Mouse (Mus musculus): ENCODE measurements around the gene Clps. TPM values are rescaled to one million over a fixed set of nuclear protein-coding genes. Genes with fewer than 3 reads are reported as not detected.
A peak's percentile ranks its signal among the peaks of the same experiment; 100 is the strongest.
"Not testable (repeated sequence)": the region's sequence is repeated elsewhere in the genome, so short reads cannot be mapped to it uniquely, and the experiment has no call there.

The Clps gene
- total RNA-seq, 2 experiments from 2014 or later = not detected

GRCm38 (mm10) chr17:28556635-28557396, 3.8 kb downstream of the Clps start:
- intact Hi-C loops (cut with DNase I) = no loop called here
- DNase-seq (ENCODE audit: low spot score) = no peak

GRCm38 (mm10) chr17:28554021-28554420, 6.5 kb downstream of the Clps start:
- DNase-seq (ENCODE audit: low spot score); intact Hi-C loops (cut with DNase I): not testable (repeated sequence)

- DNase-seq (ENCODE audit: low spot score) = peak; percentile 35
- intact Hi-C loops (cut with DNase I) = no loop called here
Observed at GRCm38 (mm10) chr17:28553040-28553793, 7.3 kb downstream of the Clps start.

- intact Hi-C loops (cut with DNase I) = loop anchor here (5.0 kb wide), 1 partner anchor 103 kb away; no protein-coding TSS in a partner anchor
- no peak for DNase-seq (ENCODE audit: low spot score)
Observed at GRCm38 (mm10) chr17:28549111-28549510, 11.5 kb downstream of the Clps start, which contains the start of gene Clpsl2. TSS of gene Clpsl2 (plus strand) at chr17:28549411.

GRCm38 (mm10) chr17:28548550-28548949, 12.0 kb downstream of the Clps start:
- no peak for DNase-seq (ENCODE audit: low spot score)
- intact Hi-C loops (cut with DNase I) = loop anchor here (5.0 kb wide), 1 partner anchor 104 kb away; no protein-coding TSS in a partner anchor

- intact Hi-C loops (cut with DNase I) = loop anchor here (5.0 kb wide), 1 partner anchor 105 kb away; no protein-coding TSS in a partner anchor
- no peak for DNase-seq (ENCODE audit: low spot score)
Observed at GRCm38 (mm10) chr17:28546925-28547324, 13.6 kb downstream of the Clps start.

GRCm38 (mm10) chr17:28537881-28538280, 22.7 kb downstream of the Clps start:
- intact Hi-C loops (cut with DNase I) = no loop called here
- no peak for DNase-seq (ENCODE audit: low spot score)

GRCm38 (mm10) chr17:28533327-28533726, 27.2 kb downstream of the Clps start:
- intact Hi-C loops (cut with DNase I) = no loop called here
- no peak for DNase-seq (ENCODE audit: low spot score)

GRCm38 (mm10) chr17:28532557-28532956, 28.0 kb downstream of the Clps start:
- no peak for DNase-seq (ENCODE audit: low spot score)

GRCm38 (mm10) chr17:28531946-28532345, 28.6 kb downstream of the Clps start:
- intact Hi-C loops (cut with DNase I) = no loop called here

More at GRCm38 (mm10) chr17:28532557-28532956, 28.0 kb downstream of the Clps start:
- intact Hi-C loops (cut with DNase I) = no loop called here

GRCm38 (mm10) chr17:28530506-28530905, 30.1 kb downstream of the Clps start, which contains the start of gene Armc12:
TSS of gene Armc12 (plus strand) at chr17:28530806.
- intact Hi-C loops (cut with DNase I) = no loop called here
- no peak for DNase-seq (ENCODE audit: low spot score)

More at GRCm38 (mm10) chr17:28531946-28532345, 28.6 kb downstream of the Clps start:
- DNase-seq (ENCODE audit: low spot score) = no peak

- DNase-seq (ENCODE audit: low spot score) = no peak
- intact Hi-C loops (cut with DNase I) = loop anchor here (2.0 to 10.0 kb wide), 2 partner anchors 76 to 304 kb away; no protein-coding TSS in a partner anchor
Observed at GRCm38 (mm10) chr17:28529116-28529515, 31.4 kb downstream of the Clps start.

- peak; percentile 67 for DNase-seq (ENCODE audit: low spot score)
- intact Hi-C loops (cut with DNase I) = loop anchor here (1.0 to 10.0 kb wide), 4 partner anchors 75 to 303 kb away; no protein-coding TSS in a partner anchor
Observed at GRCm38 (mm10) chr17:28528043-28528351, 32.6 kb downstream of the Clps start.

- no peak for DNase-seq (ENCODE audit: low spot score)
- intact Hi-C loops (cut with DNase I) = loop anchor here (1.0 to 10.0 kb wide), 4 partner anchors 75 to 303 kb away; no protein-coding TSS in a partner anchor
Observed at GRCm38 (mm10) chr17:28527184-28528042, 33.2 kb downstream of the Clps start.

- no peak for DNase-seq (ENCODE audit: low spot score)
- intact Hi-C loops (cut with DNase I) = loop anchor here (10.0 kb wide), 1 partner anchor 300 kb away; no protein-coding TSS in a partner anchor
Observed at GRCm38 (mm10) chr17:28524831-28525430, 35.6 kb downstream of the Clps start.

GRCm38 (mm10) chr17:28524009-28524695, 36.4 kb downstream of the Clps start:
- no peak for DNase-seq (ENCODE audit: low spot score)
- intact Hi-C loops (cut with DNase I) = loop anchor here (10.0 kb wide), 1 partner anchor 299 kb away; no protein-coding TSS in a partner anchor

GRCm38 (mm10) chr17:28523355-28524008, 37.1 kb downstream of the Clps start:
- no peak for DNase-seq (ENCODE audit: low spot score)
- intact Hi-C loops (cut with DNase I) = loop anchor here (2.0 to 10.0 kb wide), 2 partner anchors 39 to 299 kb away; no protein-coding TSS in a partner anchor
